Mouse (Mus musculus) ES-E14 (cell line): ENCODE results near the gene Phyhd1. TPM values are rescaled to one million over a fixed set of nuclear protein-coding genes. Genes with fewer than 3 reads are reported as not detected.
A peak's percentile ranks its signal among the peaks of the same experiment; 100 is the strongest.

ENCODE experiments used
- DNase-seq: peaks from one replicate; pipeline ENCODE4 v3.0.0-alpha.2; 2013; ENCODE audit warnings: low read depth, low spot score
- H3K27ac ChIP-seq: 2 replicates; pipeline ENCODE4 v1.5.1; 2012; ENCODE audit warnings: low read depth, mild to moderate bottlenecking, low read length, moderate library complexity, mixed read lengths; ENCODE audit not compliant: poor library complexity, insufficient read depth, severe bottlenecking
- H3K36me3 ChIP-seq: 2 replicates; pipeline ENCODE4 v1.6.1; 2012; ENCODE audit warnings: mild to moderate bottlenecking, low read length, moderate library complexity, mixed read lengths; ENCODE audit not compliant: control insufficient read depth, poor library complexity, insufficient read depth, severe bottlenecking
- H3K4me1 ChIP-seq, 2 experiments: fragments of 150-350 bp in 1 of 2; sonication (generic) in 1 of 2; 2 replicates each; pipeline ENCODE4 v1.6.1; 2012; ENCODE audit warnings: low read length in 2 of 2, mild to moderate bottlenecking in 1 of 2, mixed read lengths in 1 of 2; ENCODE audit not compliant: control insufficient read depth in 2 of 2, insufficient read depth in 2 of 2, poor library complexity in 1 of 2
- H3K4me3 ChIP-seq, 2 experiments: fragments of 150-350 bp in 1 of 2; sonication (generic) in 1 of 2; 2 replicates each; pipeline ENCODE4 v1.5.1; 2012; ENCODE audit warnings: low read length in 2 of 2, low read depth in 1 of 2, mild to moderate bottlenecking in 1 of 2, mixed read lengths in 1 of 2; ENCODE audit not compliant: insufficient read depth in 1 of 2, poor library complexity in 1 of 2, severe bottlenecking in 1 of 2
- H3K9ac ChIP-seq: 2 replicates; pipeline ENCODE4 v1.6.1; 2012; ENCODE audit warnings: low read depth, mild to moderate bottlenecking, low read length, mixed read lengths; ENCODE audit not compliant: poor library complexity, insufficient read depth, severe bottlenecking
- H3K9me3 ChIP-seq: fragments of 150-350 bp; sonication (generic); 2 replicates; pipeline ENCODE4 v1.6.1; 2012; ENCODE audit warnings: low read depth, mild to moderate bottlenecking, low read length; ENCODE audit not compliant: control insufficient read depth, insufficient read depth
- CHD2 ChIP-seq: IDR thresholded peaks from 2 replicates; pipeline ENCODE4 v1.6.1; 2014; ENCODE audit warnings: mild to moderate bottlenecking, low read depth, low read length, inconsistent platforms
- HCFC1 ChIP-seq: IDR thresholded peaks from 2 replicates; pipeline ENCODE4 v1.6.1; 2012; ENCODE audit warnings: low read length, inconsistent platforms, borderline replicate concordance; ENCODE audit not compliant: insufficient read depth
- MAFK ChIP-seq: IDR thresholded peaks from 2 replicates; pipeline ENCODE4 v1.6.1; 2014; ENCODE audit warnings: mild to moderate bottlenecking, low read depth, low read length, inconsistent platforms; ENCODE audit not compliant: insufficient read depth
- ZC3H11A ChIP-seq: IDR thresholded peaks from 2 replicates; pipeline ENCODE4 v1.6.1; 2012; ENCODE audit warnings: low read depth, mild to moderate bottlenecking, inconsistent platforms, low read length, borderline replicate concordance
- ZNF384 ChIP-seq: IDR thresholded peaks from 2 replicates; pipeline ENCODE4 v1.6.1; 2012; ENCODE audit warnings: low read depth, low read length, inconsistent platforms
- in situ Hi-C, 2 experiments: fragments of 600-800 bp; cut with MboI; formaldehyde crosslinking; loops; one replicate each; pipeline ENCODE4 v1.15.1; 2025; ENCODE audit warnings: low sequenced_read_pairs in 2 of 2, inconsistent platforms in 1 of 2; ENCODE audit not compliant: unreplicated experiment in 2 of 2
- total RNA-seq: library from RNA; depleted of rRNA; stranded (reverse); fragments of 300-350 nt; gene quantifications from 2 replicates; pipeline ENCODE4 v1.2.3, GENCODE M21; 2012

The Phyhd1 gene
- total RNA-seq, 1 experiment, result 2.7 TPM

DNA sequence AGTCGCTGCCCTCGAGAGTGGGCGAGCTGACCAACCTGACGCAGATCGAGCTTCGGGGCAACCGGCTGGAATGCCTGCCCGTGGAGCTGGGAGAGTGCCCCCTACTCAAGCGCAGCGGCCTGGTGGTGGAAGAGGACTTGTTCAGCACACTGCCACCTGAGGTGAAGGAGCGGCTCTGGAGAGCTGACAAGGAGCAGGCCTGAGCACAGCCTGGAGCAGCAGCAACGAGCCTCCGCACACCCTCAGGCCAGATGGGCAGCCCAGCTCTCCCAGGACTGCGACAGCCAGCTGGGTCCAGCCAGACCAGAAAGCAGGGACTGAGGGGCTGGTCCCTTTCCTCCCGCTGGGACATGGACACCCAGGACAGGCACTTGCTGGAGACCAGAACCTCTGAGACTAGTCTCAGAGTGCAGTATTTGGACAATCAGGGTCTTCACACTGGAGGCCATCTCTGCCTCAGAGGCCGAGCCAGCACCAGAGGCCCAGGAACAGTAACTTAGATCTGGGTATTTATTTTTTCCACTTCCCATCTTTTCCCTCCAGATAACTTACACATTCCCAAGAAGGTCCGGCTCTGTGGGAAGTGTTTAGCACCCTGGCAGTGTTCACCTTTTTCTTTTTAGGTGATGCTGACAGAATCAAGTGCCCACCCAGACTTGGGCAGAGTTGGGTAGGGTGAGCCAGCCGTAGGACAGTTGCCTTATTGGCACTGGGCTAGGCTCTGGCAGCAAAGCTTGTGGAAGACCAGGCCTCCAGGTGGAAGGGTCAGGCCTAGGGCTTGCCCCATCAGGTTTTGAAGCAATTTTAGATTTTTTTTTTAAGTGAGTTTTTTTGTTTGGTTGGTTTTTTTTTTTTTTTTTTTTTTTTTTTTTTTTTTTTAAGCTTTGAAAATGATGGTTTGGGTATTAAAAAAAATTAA is 3.8 kb upstream of the Phyhd1 start:
- TF ChIP-seq HCFC1 (no peak), ZNF384 (peak; percentile 82)
- in situ Hi-C loops, result no loop called here
- Histone ChIP-seq H3K4me3 (no peak overlapping the region; a peak in 1 of 4 replicates), H3K9me3 (no peaks in the 10 kb centered on the region), H3K27ac (no peak overlapping the region), H3K36me3 (peaks cover 15% of the 10 kb centered on the region; the same call in 1 of the 2 replicates), H3K9ac (no peak overlapping the region), H3K4me1 (peaks cover 9 to 32% of the 10 kb centered on the region in 2 experiments; a peak in 3 of 4 replicates)
- DNase-seq, result no peak

DNA sequence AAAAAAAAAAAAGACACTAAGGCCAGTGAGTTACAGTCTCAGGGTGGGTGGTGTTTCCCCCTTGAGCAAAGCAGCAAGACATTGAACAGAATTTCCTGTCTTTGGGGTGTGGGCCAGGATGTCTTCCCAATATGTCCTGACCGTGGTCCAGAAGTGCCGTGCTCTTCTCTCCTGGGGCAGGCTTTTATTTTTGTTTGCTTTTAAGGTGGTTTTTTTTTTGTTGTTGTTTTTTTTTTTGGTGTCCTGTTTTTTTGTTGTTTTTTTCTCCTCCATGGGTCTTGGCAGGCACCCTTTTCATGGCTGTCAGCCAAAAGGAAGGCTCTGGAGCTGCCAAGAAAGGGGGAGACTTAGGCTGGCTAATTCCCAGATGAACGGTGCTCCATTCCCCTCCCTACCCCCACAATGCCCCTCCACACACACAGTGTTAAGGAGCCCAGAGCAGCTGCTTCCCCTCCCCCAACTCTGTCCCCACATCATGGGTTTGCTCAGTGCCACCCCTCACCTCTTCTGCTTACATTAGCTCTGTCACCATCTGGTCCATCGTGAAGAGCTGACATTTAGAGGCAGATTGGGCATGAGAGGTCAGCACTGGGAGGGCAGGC is 3.1 kb upstream of the Phyhd1 start:
- DNase-seq, result no peak
- no peak overlapping the region for H3K9ac ChIP-seq
- TF ChIP-seq HCFC1 (no peak), MAFK (no peak), CHD2 (no peak), ZNF384 (0 out of 2 replicates have a peak, but pooled peaks have one; percentile 43), ZC3H11A (no peak)
- H3K4me3 ChIP-seq, result no peak overlapping the region
- no peak overlapping the region for H3K27ac ChIP-seq
- H3K9me3 ChIP-seq, result no peaks in the 10 kb centered on the region
- peaks cover 9 to 32% of the 10 kb centered on the region in 2 experiments; a peak in 3 of 4 replicates for H3K4me1 ChIP-seq
- in situ Hi-C loops, result no loop called here
- peaks cover 8% of the 10 kb centered on the region; the same call in 1 of the 2 replicates for H3K36me3 ChIP-seq

DNA sequence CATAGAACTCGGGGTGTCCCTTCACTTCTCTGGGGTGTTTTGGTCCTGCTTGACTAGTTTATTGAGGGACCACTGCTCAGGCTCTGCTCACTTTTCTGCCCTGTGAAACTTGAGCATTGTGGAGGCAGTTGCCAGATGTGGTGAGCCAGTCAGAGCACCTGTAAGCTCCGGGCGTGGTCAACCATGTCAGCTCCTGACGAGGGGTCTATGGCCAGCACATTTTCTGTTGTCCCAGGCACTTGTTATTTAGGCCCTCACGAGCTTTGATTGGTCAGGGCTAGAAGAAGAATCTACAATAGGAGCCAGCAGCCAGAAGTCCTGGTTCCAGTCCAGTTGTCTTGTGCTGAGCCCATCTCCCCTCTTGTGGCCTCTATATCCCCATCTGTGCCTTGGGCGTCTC is 2.2 kb upstream of the Phyhd1 start:
- Histone ChIP-seq H3K27ac (no peak overlapping the region), H3K9me3 (no peaks in the 10 kb centered on the region), H3K4me1 (peaks cover 9 to 29% of the 10 kb centered on the region in 2 experiments; a peak in 3 of 4 replicates), H3K36me3 (peaks cover 8% of the 10 kb centered on the region; the same call in 1 of the 2 replicates), H3K4me3 (no peak overlapping the region), H3K9ac (no peak overlapping the region)
- no peak for DNase-seq
- no peak for TF ChIP-seq MAFK
- no peak for TF ChIP-seq ZNF384
- no peak for TF ChIP-seq HCFC1
- no peak for TF ChIP-seq ZC3H11A
- TF ChIP-seq CHD2, result no peak
- in situ Hi-C loops, result no loop called here

DNA sequence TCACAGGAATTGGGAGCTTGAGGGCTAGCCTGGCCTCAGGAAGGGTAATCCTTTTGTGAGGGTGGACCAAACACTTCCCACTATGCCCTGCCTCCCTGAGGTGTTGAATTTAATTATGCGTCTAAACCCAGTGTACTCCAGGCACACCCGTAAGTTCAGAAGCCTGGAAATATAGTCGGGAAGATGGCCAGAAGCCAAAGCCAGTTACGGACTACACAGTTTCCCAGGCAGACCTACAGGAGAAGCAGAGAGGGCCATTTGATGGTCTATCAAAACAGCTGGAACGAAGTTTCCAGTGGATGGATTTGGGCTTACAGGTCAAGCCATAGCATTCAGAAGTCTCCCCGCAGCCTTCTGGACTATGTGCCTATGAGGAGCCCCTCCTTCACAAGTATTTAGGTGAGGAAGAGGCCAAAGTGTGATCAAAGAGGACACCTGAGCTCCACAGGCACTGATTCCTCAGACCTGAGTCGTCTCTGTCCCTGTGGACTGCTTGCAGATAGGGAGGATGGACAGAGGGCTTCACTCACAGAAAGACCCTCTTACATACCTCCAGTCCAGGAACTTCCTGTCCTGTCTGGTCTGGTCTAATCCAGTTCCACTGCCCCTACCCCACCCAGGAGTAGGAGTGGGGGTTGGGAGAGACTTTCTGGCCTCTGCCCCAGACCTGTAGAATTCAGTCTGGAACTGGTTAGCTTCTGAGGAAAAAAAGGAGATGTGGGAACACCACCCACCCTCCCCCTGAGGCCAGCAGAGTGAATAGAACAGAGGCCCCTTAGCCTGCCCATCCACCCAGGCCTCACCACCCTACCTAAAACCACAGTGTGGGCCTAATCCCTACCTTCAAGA is 1.1 kb upstream of the Phyhd1 start:
- Histone ChIP-seq H3K9ac (no peak overlapping the region), H3K4me3 (no peak overlapping the region), H3K27ac (peak overlapping the region; percentile 50), H3K9me3 (no peaks in the 10 kb centered on the region), H3K4me1 (peaks cover 9 to 29% of the 10 kb centered on the region in 2 experiments; a peak in 3 of 4 replicates), H3K36me3 (peaks cover 8% of the 10 kb centered on the region; the same call in 1 of the 2 replicates)
- no peak for DNase-seq
- in situ Hi-C loops, result no loop called here
- TF ChIP-seq CHD2 (no peak), MAFK (no peak), HCFC1 (no peak), ZC3H11A (no peak), ZNF384 (no peak)
